Mouse (Mus musculus) brain, embryonic 14.5 days (tissue): ENCODE measurements around the gene Pitpnm1. TPM values are rescaled to one million over a fixed set of nuclear protein-coding genes. Genes with fewer than 3 reads are reported as not detected.
A peak's percentile ranks its signal among the peaks of the same experiment; 100 is the strongest.

Experiments
- DNase-seq: peaks from one replicate; pipeline ENCODE4 v3.0.0-alpha.2; 2011; ENCODE audit warnings: low read depth
- CTCF ChIP-seq: fragments of 200-500 bp; IDR thresholded peaks from 2 replicates; pipeline ENCODE4 v1.5.1; 2012; ENCODE audit warnings: inconsistent platforms, mild to moderate bottlenecking, moderate library complexity, borderline replicate concordance; ENCODE audit not compliant: insufficient read depth, insufficient read length; ENCODE audit errors: extremely low read depth
- POLR2A ChIP-seq: fragments of 200-500 bp; IDR thresholded peaks from 2 replicates; pipeline ENCODE4 v1.6.1; 2012; ENCODE audit warnings: mild to moderate bottlenecking, inconsistent platforms, borderline replicate concordance; ENCODE audit not compliant: poor library complexity, insufficient read depth, insufficient read length, severe bottlenecking; ENCODE audit errors: extremely low read depth
- polyA plus RNA-seq: library from polyadenylated mRNA; depleted of rRNA; stranded (reverse); fragments of >200 nt; gene quantifications from 2 replicates; pipeline ENCODE4 v1.2.3, GENCODE M21; 2012

The Pitpnm1 gene
- polyA plus RNA-seq, 1 experiment: 158 TPM

- no peak for DNase-seq
Observed at GRCm38 (mm10) chr19:4088146-4088545, 11.7 kb upstream of the Pitpnm1 start.

GRCm38 (mm10) chr19:4089128-4089527 lies 10.7 kb upstream of the Pitpnm1 start:
- TF ChIP-seq CTCF (no peak), POLR2A (no peak)
- DNase-seq: peak; percentile 41

More at GRCm38 (mm10) chr19:4088146-4088545, 11.7 kb upstream of the Pitpnm1 start:
- no peak for TF ChIP-seq CTCF
- no peak for TF ChIP-seq POLR2A

GRCm38 (mm10) chr19:4090446-4090845 lies 9.4 kb upstream of the Pitpnm1 start:
- DNase-seq: no peak
- TF ChIP-seq CTCF: no peak
- no peak for TF ChIP-seq POLR2A

DNA sequence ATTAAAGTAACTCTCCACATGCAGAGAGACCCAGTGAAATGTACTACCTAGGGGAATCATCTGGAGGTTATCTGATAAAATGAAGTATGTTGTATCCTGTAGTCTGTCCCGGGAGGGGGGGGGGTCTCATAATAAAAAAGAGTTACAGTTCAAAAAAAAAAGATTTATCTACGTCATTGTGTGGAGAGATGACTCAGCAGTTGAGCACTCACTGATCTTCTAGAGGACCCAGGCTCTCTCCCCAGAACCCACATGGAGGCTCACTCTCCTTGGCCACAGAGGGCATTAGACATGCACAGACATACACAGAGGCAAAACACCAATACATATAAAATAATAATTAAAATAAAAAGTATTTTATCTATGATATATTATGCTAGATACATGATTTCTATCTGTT lies 8.4 kb upstream of the Pitpnm1 start:
- TF ChIP-seq POLR2A: no peak
- no peak for TF ChIP-seq CTCF
- DNase-seq: no peak

DNA sequence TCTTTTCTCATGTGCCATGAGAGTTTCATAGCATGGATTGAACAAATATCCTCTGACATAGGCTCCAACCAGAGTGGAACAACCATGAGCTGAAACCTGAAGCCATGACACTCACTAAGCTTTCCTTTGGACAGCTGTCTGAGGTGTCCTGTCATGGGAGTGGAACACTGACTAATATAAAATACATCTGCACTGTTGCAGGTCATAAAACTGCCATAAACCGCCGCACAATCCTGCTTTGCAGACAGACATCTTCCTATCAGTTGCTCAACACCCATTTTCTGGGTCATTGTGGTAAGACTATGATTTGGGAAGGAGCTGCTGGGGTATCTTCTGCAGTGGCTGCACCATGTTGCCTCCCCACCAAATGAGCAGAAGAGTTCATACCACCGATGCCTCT lies 7.0 kb upstream of the Pitpnm1 start:
- no peak for DNase-seq
- TF ChIP-seq POLR2A: no peak
- no peak for TF ChIP-seq CTCF

- no peak for DNase-seq
- TF ChIP-seq POLR2A (no peak), CTCF (no peak)
Observed at GRCm38 (mm10) chr19:4093772-4094171, 6.0 kb upstream of the Pitpnm1 start.

DNA sequence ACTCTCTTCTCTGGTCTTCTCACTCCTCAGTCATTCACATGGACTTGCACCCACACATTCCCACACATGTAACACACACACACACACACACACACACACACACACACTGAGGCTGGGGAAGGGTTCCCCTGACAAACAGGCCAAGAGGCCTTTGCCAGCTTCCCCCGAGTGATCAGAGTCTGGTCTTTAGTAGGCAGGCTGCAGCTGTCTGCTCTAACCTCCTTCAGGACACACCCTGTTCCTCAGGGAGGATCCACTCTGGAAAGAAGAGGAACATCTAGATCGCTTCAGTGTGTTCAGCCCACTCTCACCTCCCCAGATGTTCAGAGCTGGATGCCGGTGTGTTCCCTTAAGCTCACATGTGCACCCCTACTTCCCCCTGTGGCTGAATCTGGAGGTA lies 5.5 kb upstream of the Pitpnm1 start:
- no peak for DNase-seq
- TF ChIP-seq CTCF: no peak
- no peak for TF ChIP-seq POLR2A

GRCm38 (mm10) chr19:4094774-4095303 lies 5.0 kb upstream of the Pitpnm1 start:
- no peak for DNase-seq
- TF ChIP-seq CTCF: no peak
- TF ChIP-seq POLR2A: no peak

- TF ChIP-seq CTCF (no peak), POLR2A (no peak)
- no peak for DNase-seq
Observed at GRCm38 (mm10) chr19:4095802-4096201, 4.0 kb upstream of the Pitpnm1 start.

- TF ChIP-seq POLR2A (peak; percentile 53; the same call in 1 of the 2 replicates), CTCF (no peak)
- peak; percentile 99 for DNase-seq
Observed at GRCm38 (mm10) chr19:4096642-4097440, 3.0 kb upstream of the Pitpnm1 start, which contains the start of gene Cdk2ap2. Gene Cdk2ap2, plus strand, starts transcription at chr19:4097182.

DNA sequence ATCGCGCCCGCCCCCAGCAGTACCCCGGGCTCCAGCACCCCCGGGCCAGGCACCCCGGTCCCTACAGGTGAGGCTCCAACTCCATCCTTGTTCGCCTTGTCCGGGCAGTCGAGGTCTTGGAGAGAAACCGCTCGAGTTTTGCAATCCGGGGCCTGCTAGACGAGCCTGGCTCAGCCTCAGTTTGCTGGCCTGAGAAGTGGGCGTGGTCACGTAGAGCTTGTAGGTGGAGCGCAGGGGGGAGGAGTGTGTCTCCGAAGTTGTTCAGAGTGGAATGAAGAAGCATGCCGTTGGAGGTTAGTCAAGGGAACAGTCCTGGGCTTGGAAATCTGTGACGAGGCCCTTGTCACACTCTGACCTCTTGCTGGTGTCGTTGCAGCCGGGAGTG lies 2.4 kb upstream of the Pitpnm1 start:
- no peak for DNase-seq
- TF ChIP-seq POLR2A (no peak), CTCF (no peak)

DNA sequence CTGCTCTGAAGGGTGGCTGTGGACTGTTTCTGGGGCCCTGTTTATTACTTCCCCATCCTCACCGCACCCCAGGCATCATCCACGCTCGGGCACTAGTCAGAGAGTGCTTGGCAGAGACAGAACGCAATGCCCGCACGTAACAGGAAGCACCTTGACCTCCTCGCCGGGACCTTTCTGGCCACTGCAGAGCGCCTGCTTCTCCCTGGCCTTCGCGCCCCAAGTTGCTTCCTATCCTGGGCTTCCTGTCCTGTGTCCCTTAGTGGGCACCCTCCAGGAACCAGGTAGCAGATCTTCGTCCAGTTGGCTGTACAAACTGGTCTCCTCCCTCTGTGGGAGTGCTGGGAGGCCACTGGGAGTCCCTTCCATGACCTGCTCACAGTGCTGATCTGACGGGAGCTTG lies 1.4 kb upstream of the Pitpnm1 start:
- no peak for DNase-seq
- TF ChIP-seq POLR2A (no peak), CTCF (no peak)
